Mouse (Mus musculus) 3134 (cell line): ENCODE measurements around the gene Ppox.
"Not testable (repeated sequence)": the region's sequence is repeated elsewhere in the genome, so short reads cannot be mapped to it uniquely, and the experiment has no call there.

Source experiments
- DNase-seq: peaks from one replicate; pipeline ENCODE4 v3.0.0-alpha.2; 2011; ENCODE audit warnings: low spot score; ENCODE audit not compliant: insufficient read length; ENCODE audit errors: extremely low read depth

Ppox gene

DNA sequence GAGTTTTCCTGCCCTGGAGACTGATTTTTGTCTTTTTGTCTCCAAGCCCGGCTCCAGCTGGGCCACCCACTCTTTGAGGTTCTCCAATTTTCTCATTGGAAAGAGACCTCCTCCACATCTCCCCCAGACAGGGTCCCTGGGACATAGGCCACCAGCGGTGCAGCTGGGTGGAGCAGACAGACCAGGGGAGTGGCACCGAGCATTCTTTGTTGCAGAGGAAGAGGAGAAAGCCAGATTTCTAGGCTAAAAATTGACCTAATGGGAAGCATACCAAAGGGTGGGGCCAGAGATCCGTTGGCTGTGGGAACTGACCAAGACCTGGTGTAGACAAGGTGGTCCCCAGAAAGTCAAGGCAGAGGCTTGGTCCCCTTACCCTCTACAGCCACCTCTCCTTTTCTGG is 33.1 kb downstream of the Ppox start:
- DNase-seq: no peak

DNA sequence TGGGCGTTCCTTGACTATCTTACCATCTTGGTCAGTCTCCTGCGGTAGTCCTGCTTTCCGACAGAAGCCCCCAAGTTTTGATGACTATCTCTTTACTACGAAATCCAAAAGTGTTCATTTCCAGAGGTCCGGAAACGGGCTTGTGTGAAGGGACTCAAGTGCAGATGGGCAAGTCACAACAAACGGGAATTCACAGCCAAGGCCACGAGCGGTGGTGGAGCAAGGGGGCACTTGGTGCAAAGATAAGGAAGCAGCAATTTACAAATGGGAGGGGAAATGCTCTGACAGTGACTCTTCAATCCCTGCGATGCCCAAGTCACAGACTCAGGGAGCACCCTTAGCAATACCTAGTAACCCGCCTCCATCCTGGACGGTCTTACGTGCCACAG is 33.5 kb downstream of the Ppox start:
- DNase-seq: no peak

DNA sequence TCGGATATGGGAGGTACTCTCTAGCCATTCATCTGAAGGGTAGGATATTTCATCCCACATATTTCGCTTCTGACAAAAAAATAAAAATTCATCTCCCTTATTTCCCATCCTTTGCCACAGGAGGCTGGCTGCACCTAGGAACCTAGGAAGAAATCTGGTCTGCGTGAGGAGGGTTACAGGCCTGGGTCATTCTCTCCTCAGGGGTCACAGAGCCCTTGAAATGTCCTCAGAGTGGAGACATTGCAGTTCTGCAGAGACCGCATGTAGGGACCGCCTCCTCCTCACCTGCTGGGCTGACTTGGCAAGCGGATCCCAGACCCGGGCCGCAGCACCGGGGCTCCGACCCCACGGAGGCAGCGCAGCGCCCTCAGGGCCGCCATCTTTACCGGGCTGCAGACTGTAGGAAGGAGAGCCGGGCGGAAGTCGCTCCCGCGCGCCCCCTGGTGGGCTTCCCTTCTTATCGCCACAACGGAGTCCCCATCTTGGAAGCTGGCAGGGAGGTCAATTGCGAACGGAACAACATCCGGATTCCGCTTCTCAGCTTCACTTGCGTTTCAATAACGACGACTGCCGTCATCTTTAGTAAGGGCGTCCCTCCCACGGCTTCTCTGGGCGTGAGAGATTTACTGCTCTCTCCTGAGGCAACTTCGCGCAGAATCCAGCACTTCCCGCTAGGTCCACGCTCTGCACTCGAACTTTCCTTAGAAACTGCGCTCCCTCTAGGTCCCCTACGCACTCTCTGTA is 34.1 kb downstream of the Ppox start:
- peak; percentile 97 for DNase-seq

DNA sequence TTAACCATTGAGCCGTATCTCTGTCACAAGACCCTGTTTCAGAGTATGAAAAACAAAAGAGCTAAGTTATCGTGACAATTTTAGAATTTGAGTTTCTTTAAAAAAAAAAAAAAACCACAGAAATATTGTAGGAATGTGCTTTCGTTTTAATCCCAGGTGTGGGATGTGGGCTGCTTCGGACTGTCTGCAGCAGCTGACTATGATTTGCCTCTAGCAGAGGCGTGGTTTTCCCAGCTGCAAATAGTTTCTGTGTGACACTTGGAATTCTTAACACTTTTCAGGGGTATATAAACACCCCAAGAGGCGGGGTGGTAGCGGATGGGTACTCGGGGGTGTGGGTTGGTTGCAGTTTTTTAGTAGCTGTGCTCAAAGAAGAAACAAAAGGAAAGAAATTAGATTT is 35.6 kb downstream of the Ppox start:
- no peak for DNase-seq

DNA sequence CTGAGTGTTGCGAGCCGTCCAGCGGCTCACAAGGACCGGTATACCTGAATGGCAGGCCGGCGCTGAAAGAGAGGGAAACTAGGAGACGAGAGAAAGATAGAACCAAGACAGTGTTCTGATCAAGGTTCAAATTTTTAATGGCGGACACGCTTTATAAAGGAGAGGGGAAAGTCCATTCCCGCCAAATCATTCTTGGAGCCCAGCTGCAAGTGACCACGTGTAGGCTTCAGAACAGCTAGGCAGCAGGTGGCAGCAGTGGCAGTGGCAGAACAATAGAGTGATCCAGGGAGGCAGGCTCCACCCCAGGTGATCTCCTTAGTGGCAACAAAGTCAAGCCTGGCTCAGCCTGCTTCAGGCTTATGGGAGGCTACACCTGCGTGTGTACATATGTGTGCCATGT is 39.0 kb downstream of the Ppox start:
- not testable (repeated sequence) for DNase-seq

DNA sequence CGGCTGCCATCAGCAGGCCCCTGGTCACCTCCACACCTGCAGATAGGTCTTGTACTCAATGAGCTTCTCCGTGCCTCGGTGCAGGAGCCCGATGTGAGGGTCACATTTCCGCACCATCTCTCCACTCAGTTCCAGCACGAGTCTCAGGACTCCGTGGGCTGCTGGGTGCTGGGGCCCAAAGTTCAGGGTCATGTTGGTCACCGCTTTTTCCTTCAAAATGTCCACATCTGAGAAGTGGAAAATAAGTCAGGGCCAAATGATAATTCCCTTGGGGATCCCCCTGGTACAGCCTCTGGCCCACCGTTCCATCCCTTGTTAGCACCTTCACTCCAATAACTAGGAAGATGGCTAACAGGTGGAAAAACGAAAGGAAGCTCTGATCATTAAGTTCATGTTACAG is 40.1 kb downstream of the Ppox start:
- DNase-seq: no peak

DNA sequence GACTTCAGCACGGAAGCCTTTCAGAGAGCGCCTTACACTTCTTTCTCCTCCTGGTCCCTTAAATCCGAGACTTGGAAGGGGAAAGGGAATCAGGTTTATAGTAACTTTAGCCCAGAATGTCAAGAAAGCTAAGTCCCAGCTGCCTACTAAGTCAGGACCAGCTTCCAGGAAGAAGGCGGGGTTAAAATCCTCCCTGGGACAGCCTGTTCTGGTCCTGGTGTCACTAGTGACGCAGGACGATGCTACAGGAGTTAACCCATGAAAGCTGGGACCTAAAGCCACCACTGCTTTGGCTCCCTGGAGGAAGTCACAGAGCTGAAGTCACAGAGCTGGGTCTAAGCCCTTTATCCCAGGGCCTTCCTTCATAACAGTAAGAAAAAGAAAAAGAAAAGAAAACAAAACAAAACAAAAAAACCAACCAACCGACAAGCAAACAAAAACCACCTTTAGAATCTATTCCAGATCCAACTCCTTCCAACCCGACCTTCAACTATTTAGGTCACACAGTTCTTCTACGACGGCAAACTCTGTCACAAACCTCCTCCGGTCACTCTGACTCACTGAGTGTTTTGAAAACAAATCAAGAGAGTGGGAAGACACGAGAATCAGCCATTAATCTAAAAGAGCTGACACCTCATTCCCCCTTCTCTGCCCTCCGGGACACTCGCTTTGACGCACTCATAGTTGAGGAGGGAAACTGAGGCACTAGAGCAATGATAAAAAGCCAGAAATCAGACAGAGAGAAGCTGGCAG is 40.8 kb downstream of the Ppox start:
- DNase-seq: no peak

DNA sequence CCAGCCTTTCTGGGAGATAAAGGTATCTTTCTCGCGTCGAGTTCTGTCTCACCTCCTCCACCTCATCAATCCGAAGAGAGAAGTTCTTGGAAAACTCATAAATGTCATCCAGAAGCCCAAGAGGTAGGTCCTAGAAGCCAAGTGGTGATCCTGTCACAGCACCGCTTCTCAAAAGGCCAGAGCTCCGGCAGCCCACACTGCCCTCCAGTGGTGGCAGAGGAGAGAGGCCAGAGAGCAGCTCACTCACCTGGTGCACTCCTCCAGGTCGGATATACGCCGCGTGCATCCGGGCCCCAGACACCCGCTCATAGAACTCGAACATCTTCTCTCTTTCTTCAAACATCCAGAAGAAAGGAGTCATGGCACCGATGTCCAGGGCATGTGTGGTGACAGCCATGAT is 42.5 kb downstream of the Ppox start:
- DNase-seq: peak; percentile 28

DNA sequence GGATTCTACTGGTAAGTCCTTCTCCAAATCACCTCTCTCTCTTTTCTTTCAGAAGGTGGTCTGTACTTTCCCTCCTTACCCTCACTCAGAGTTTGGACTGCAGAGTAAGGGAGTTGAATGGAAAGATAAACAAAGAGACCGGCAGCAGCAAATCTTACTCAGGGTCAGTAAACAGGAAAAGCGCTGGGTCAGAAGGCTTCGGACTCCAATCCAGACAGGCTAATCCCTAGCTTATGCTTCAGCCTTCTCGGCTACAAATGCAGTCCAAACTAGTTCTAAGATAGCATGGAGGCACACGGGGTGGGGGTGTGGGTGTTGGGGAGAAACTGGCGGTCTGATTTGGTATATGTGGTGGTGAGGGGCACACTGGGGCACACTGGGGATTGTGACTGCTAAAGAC is 43.5 kb downstream of the Ppox start:
- DNase-seq: no peak

DNA sequence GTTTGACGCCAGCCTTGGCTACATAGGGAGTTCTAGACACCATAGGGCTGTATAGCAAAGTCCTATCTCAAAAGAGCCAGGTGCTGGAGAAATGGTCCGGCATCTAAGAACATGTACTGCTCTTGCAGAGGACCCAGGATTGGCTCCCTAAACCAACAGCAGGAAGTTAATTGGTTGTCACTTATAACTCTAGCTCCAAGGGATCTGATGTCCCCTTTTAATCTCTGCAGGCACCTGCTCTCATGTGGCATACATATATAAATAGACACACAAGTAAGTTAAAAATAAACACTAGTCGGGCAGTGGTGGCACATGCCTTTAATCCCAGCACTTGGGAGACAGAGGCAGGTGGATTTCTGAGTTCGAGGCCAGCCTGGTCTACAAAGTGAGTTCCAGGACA is 45.2 kb downstream of the Ppox start:
- no peak for DNase-seq

DNA sequence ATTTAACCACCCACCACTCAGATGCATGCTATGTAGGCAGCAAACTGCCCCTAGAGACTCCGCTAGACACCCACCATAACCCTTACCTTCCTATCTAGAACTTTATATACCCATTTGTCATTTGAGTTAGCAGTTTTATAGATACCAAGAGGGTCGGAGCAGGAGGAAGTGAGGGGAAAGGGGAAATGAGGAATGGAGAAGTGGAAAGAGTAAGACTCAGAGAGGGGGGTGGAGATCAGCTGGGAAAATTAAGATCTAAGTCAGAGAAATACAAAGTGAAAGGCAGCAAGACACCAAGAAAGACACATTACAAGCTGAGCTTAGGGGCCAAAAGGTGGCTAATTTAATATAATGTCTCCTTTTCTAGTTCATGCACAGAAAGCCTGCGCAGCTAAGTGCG is 46.4 kb downstream of the Ppox start:
- DNase-seq: no peak

DNA sequence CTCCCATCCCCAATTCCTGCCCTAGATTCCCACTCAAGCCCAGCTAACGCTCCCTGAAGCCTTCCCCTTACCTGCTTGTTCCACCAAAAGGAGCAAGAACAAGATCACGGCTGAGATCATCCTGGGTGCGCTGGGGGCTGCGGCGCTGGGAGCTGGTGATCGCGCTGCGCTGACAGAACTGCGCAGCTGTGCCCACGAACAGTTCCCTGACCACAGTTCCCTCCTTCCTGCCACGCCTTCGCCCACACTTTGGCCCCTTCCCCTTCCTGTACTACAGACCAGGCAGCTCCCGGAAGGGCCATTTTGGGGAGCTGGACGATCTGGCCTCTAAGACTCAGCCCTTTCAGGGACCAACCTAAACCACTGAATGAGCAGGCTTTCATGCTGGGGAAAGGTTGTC is 46.9 kb downstream of the Ppox start, which contains the start of gene Fcer1g:
TSS of gene Fcer1g (minus strand) at position 240 of the 400 bp plus-strand sequence.
- no peak for DNase-seq

DNA sequence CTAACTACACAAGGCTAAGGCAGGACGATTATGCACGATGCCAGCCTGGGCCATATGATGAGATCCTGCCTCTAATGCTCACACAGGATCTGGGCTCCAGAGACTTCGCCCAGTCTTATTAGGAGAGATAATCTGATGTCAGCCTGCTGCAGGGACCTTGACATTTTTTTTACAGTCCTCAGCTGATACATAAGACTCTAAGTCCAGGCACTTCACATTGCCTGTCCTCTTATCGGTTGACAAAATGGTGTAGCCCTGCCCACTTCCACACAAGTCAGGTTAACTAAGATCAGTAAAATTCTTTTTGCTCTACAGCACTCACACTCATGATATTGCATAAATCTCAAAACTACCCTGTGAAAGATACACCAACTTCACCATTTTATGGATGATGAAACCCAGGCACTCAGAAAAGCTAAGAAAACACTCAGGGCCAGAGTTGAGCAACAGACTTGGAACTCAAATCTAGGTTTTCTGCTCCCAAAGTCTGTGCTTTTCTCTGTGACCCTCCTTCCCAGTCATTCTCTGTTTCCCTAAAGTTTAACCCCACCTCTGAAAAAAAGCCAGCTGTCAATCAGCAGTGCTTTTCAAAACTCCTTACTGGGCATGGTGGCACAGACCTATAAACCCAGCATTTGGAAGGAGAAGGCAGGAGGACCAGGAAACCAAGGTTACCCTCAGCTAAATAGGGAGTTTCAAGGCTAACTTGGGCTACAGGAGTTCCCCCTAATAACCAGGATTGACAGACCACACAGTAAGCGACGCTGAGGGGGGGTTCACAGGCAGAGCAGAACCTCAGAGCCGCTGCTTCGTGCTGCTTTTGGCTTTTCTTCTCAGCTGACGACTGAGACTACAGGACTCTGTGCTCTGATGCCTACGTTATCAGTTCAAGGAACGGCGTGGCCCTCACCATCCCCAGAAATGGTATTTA is 47.9 kb downstream of the Ppox start:
- no peak for DNase-seq

DNA sequence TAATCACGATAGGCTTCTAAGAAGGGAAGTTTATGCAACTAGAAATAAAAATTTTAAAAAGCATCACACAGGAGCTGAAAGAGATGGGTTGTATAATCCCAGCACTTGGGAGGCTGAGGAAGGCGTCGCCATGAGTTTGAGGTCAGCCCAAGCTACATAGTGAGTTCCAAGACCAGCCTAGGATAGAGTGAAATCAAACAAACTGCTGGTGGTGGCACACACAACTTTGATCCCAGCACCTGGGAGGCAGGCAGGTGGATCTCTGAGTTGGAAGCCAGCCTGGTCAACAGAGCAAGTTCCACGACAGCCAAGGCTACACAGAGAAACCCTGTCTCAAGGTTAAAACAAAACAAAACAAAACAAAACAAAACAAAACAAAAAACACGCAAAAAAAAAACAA is 48.6 kb downstream of the Ppox start:
- DNase-seq: no peak

DNA sequence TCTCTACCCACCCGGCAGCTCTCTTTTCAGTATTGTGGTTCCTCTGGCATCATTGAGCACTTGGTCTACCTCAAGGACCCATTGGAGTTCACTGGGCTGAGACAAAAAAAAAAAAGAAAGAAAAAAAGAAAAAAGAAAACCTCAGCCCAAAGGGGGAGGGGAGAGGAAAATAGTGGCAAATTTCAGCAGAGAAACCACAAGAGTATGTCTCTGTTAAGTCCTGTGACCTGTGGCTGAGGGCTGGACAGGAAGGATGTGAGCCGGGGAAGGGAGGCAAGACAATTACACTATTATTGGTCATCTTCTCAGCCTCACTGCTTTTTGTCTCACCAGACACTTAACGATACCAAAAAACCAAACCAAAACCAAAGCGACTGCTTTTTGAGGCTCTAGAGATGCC is 49.1 kb downstream of the Ppox start:
- no peak for DNase-seq

DNA sequence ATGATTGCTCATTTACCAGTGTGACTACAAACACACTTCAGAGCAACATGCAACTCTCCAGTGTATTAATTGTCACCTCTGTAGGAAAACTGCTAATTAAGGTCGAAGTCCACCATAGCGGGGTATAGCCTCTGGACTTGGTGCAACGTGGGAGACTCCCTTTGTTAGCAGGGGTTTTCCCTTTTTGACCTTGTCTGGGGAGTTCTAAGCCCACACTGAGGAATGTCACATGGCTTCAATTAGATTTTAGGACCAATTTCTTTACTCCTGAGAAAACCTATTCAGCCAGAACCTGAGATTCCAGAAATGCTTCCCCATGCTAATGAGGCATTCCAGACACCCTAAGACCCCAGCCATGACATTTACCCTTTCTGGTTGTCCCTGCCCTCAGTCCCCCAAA is 50.8 kb downstream of the Ppox start:
- no peak for DNase-seq

DNA sequence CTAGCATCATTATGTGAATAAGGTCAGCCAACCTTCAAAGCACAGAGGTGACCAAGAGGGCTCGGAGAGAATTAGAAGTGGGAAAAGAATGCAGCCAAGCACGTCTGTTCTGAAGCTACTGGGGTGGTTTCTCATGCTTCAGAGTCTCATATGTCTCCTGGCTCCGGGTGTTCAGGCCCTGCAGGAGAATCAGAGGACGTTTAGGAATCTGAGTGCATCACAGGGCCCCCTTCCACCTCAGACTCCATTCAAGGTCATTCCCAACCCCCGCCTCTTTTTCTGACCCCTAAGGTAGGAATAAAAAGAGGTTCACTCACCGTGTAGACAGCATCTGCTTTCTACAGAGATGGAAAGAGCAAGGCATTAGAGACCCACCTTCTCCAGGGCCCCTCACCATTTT is 51.2 kb downstream of the Ppox start:
- DNase-seq: no peak

DNA sequence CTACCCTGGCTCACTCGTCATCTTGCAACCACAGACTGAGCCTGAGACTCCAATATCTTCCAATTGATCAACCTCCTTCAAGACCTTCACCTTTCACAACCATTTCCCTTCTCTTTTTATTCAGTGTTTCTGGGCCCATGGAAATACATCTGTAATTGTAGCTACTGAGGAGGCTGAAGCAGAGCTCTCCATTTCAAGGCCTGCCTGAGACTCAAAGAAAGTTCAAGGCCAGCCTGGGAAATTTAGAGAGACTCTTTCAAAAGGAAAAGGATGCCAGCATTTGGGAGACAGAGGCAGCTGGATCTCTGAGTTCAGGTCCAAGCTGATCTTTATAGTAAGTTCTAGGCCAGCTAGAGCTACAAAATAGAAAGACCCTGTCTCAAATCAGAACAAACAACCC is 53.1 kb downstream of the Ppox start:
- DNase-seq: no peak

DNA sequence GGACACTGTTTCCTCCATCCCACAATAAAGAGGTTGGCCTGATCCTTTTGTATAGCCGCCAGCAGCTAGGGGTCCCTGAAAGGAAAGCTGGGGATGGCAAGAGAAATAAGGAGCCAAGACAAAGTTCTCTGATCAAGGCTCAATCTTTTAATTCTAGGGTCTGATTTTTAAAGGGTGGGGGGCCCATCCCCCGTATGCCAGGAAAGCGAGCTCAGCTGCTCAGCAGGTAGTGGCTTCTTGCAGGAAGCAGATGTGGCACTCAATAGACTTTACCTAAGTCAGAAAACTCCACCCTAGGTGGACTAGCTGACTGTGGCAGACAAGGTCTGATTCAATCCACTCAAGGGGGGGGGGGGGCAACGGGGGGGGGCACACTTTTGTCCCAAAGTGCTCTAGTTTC is 54.2 kb downstream of the Ppox start:
- no peak for DNase-seq
